Comparison of ENCODE assay signal across 7 mouse cellular contexts in the genomic region with DNA sequence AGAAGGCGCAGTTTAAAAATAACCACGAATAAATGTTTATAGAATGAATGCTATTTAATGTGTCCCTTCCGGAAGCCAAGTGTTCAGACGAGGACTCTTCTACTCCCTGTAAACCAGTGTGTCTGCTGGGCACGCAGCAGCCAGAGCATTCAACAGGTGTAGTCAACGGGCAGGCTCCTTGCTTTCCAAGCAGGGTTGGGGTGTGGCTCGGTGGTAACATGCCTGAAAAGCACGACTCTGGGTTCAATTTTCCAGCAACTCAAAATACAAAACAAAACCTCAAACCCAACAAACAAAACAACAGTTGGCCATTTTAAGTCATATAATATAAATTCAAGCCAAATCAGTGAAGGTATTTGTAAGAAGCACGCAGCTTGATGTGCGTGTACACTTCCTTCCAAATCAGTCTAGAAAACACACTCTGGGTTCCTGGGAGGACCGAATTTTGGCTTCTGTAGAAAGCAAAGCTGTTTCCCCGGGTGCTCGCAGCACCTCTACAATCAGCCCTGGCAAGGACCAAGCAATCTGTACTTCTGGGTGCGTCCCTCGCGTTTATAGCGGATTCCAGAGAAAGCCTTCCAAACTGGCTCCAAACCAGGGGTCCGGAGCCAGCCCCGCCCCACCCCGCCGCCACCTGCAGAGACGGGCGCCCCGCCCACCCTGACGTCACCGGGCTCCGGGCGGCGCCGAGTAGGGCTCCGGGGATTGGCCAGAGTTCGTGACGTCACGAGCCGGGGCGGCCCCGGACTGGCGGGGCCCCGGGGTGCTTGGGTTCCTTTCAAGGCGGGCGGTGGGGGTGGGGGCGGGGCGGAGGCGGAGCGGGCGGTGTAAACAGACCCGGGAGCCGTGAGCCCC. TPM values are rescaled to one million over a fixed set of nuclear protein-coding genes. Genes with fewer than 3 reads are reported as not detected.
DNase-seq lines count a peak whose midpoint lies in the region; ATAC-seq and TF ChIP-seq lines count a peak whose summit lies in the region.

Mturn (plus strand) TSS at position 734 of the 855 bp plus-strand sequence.

- peaks cover 6% of the 10 kb centered on the region; the same call in 1 of the 2 replicates for H3K27me3 ChIP-seq in embryonic facial prominence, embryonic 11.5 days (ENCODE audit: control insufficient read depth, insufficient read depth, low read length)
- no peaks in the 10 kb centered on the region for H3K27me3 ChIP-seq in kidney, adult 2 months (replicated peaks; ENCODE audit: control insufficient read depth, insufficient read depth, low read length)
- H3K27me3 ChIP-seq in limb, embryonic 12.5 days: peaks cover 34% of the 10 kb centered on the region
- 0 out of 2 replicates have a peak, but pooled peaks cover 6% of the 10 kb centered on the region for H3K27me3 ChIP-seq in midbrain, embryonic 15.5 days (replicated peaks)
- no peaks in the 10 kb centered on the region for H3K27me3 ChIP-seq in spleen, adult 2 months (ENCODE audit: control insufficient read depth, insufficient read depth, low read length)

- H3K36me3 ChIP-seq in embryonic facial prominence, embryonic 11.5 days (replicated peaks; ENCODE audit: control insufficient read depth, insufficient read depth, low read depth, low read length): no peaks in the 10 kb centered on the region
- H3K36me3 ChIP-seq in kidney, adult 2 months (ENCODE audit: control insufficient read depth, insufficient read depth, low read length): no peaks in the 10 kb centered on the region
- no peaks in the 10 kb centered on the region for H3K36me3 ChIP-seq in limb, embryonic 12.5 days
- no peaks in the 10 kb centered on the region for H3K36me3 ChIP-seq in midbrain, embryonic 15.5 days (replicated peaks)
- no peaks in the 10 kb centered on the region for H3K36me3 ChIP-seq in spleen, adult 2 months (ENCODE audit: control insufficient read depth, insufficient read depth, low read length)

- TF ChIP-seq POLR2A in kidney, adult 2 months (IDR thresholded peaks at IDR 0.05; ENCODE audit: low read depth, low read length): no peak
- no peak for TF ChIP-seq POLR2A in spleen, adult 2 months (IDR thresholded peaks at IDR 0.05; ENCODE audit: low read depth, low read length)

- peaks cover 5% of the 10 kb centered on the region; the same call in 1 of the 2 replicates for H3K4me1 ChIP-seq in embryonic facial prominence, embryonic 11.5 days (ENCODE audit: control insufficient read depth, insufficient read depth, low read length)
- H3K4me1 ChIP-seq in kidney, adult 2 months (ENCODE audit: control insufficient read depth, insufficient read depth, low read length): peaks cover 8% of the 10 kb centered on the region; the same call in 1 of the 2 replicates
- H3K4me1 ChIP-seq in limb, embryonic 12.5 days (replicated peaks): peaks cover 6% of the 10 kb centered on the region
- peaks cover 30% of the 10 kb centered on the region for H3K4me1 ChIP-seq in midbrain, embryonic 15.5 days
- no peaks in the 10 kb centered on the region; the same call in 1 of the 2 replicates for H3K4me1 ChIP-seq in spleen, adult 2 months (ENCODE audit: control insufficient read depth, insufficient read depth, insufficient read length)

- peak; percentile 99 for DNase-seq in adrenal gland, postnatal 14 days
- DNase-seq in embryonic facial prominence, embryonic 11.5 days (ENCODE audit: low spot score): peak; percentile 97
- peak; percentile 100 for DNase-seq in heart, adult 11 months
- peak; percentile 99 for DNase-seq in kidney, adult 2 months
- DNase-seq in spleen, adult 2 months (ENCODE audit: low read depth in 1 of 2, low spot score in 2 of 2): peak; percentile 88 to 100

- peak within 1 kb of the TSS; percentile 68 for H3K9ac ChIP-seq in embryonic facial prominence, embryonic 11.5 days (replicated peaks; ENCODE audit: low read length)
- peak within 1 kb of the TSS; percentile 78 for H3K9ac ChIP-seq in limb, embryonic 12.5 days (replicated peaks)
- peak within 1 kb of the TSS; percentile 81 for H3K9ac ChIP-seq in midbrain, embryonic 15.5 days

- no peak within 1 kb of the TSS for H3K27ac ChIP-seq in embryonic facial prominence, embryonic 11.5 days (replicated peaks; ENCODE audit: low read depth, low read length)
- H3K27ac ChIP-seq in kidney, adult 2 months (ENCODE audit: insufficient read depth, low read depth, low read length): peak within 1 kb of the TSS; percentile 54
- H3K27ac ChIP-seq in limb, embryonic 12.5 days: 0 out of 2 replicates have a peak within 1 kb of the TSS, but pooled peaks have one; percentile 41
- peak within 1 kb of the TSS; percentile 85 for H3K27ac ChIP-seq in midbrain, embryonic 15.5 days
- peak within 1 kb of the TSS; percentile 63 for H3K27ac ChIP-seq in spleen, adult 2 months (ENCODE audit: insufficient read depth, low read length)

- peak within 1 kb of the TSS; percentile 73 for H3K4me3 ChIP-seq in embryonic facial prominence, embryonic 11.5 days (ENCODE audit: low read depth, low read length)
- H3K4me3 ChIP-seq in kidney, adult 2 months (ENCODE audit: insufficient read depth, low read depth, low read length): peak within 1 kb of the TSS; percentile 65
- H3K4me3 ChIP-seq in limb, embryonic 12.5 days (replicated peaks): peak within 1 kb of the TSS; percentile 80
- peak within 1 kb of the TSS; percentile 95 for H3K4me3 ChIP-seq in midbrain, embryonic 15.5 days
- peak within 1 kb of the TSS; percentile 98 for H3K4me3 ChIP-seq in spleen, adult 2 months (ENCODE audit: extremely low read depth, insufficient read depth, insufficient read length)

- no peak for TF ChIP-seq CTCF in kidney, adult 2 months (conservative IDR thresholded peaks at IDR 0.05; ENCODE audit: insufficient read depth, insufficient read length, low read depth, low read length)
- no peak for TF ChIP-seq CTCF in spleen, adult 2 months (IDR thresholded peaks at IDR 0.05; ENCODE audit: extremely low read depth, insufficient read depth, insufficient read length, insufficient replicate concordance)

- no peaks in the 10 kb centered on the region for H3K9me3 ChIP-seq in embryonic facial prominence, embryonic 11.5 days (replicated peaks; ENCODE audit: control insufficient read depth, low read length)
- no peaks in the 10 kb centered on the region for H3K9me3 ChIP-seq in limb, embryonic 12.5 days
- no peaks in the 10 kb centered on the region for H3K9me3 ChIP-seq in midbrain, embryonic 15.5 days

- 5% methylated on average over 46 of the region's 48 CpGs for WGBS in embryonic facial prominence, embryonic 11.5 days
- 3% methylated on average over 48 of the region's 48 CpGs for WGBS in kidney, adult 2 months
- 5% methylated on average over 48 of the region's 48 CpGs for WGBS in limb, embryonic 12.5 days
- WGBS in midbrain, embryonic 15.5 days: 4% methylated on average over 48 of the region's 48 CpGs
- 3% methylated on average over 46 of the region's 48 CpGs for WGBS in spleen, adult 2 months

- peak; percentile 97 for ATAC-seq in embryonic facial prominence, embryonic 11.5 days (replicated peaks; ENCODE audit: insufficient number of reproducible peaks, low FRiP score, low TSS enrichment, low read depth)
- ATAC-seq in limb, embryonic 12.5 days (ENCODE audit: insufficient number of reproducible peaks, insufficient read depth, low FRiP score, low TSS enrichment, low read depth): peak; percentile 97
- peak; percentile 95 for ATAC-seq in midbrain, embryonic 15.5 days (replicated peaks)

- peak within 1 kb of the TSS; percentile 96 for H3K4me2 ChIP-seq in embryonic facial prominence, embryonic 11.5 days (ENCODE audit: low read depth, low read length)
- H3K4me2 ChIP-seq in limb, embryonic 12.5 days: peak within 1 kb of the TSS; percentile 99
- peak within 1 kb of the TSS; percentile 73 for H3K4me2 ChIP-seq in midbrain, embryonic 15.5 days

RNA-seq across cellular contexts. Expression of gene Mturn, which starts in this region (rescaled TPM):
- total RNA-seq in adrenal gland, postnatal 14 days (2021): 15.1 and 19.1 TPM in 2 replicates
- 14.4 and 14.7 TPM in 2 replicates for polyA plus RNA-seq in embryonic facial prominence, embryonic 11.5 days (2014; fragmentation: Nextera tagmentation; extraction: Ambion mirVana)
- 23.9 and 25.9 TPM in 2 replicates for polyA plus RNA-seq in kidney, adult 2 months (2012; rRNA removed)
- polyA plus RNA-seq in limb, embryonic 12.5 days (2016; fragmentation: Nextera tagmentation; extraction: Ambion mirVana): 9.6 and 12.9 TPM in 2 replicates
- polyA plus RNA-seq in midbrain, embryonic 15.5 days (2015; fragmentation: Nextera tagmentation; extraction: Ambion mirVana): 103 TPM in 2 replicates
- polyA plus RNA-seq in spleen, adult 2 months (2012; rRNA removed): 5.1 and 5.9 TPM in 2 replicates
